Mouse (Mus musculus) heart, embryonic 13.5 days (tissue): ENCODE data around the gene BC061237. TPM values are rescaled to one million over a fixed set of nuclear protein-coding genes. Genes with fewer than 3 reads are reported as not detected.
"Not testable (repeated sequence)": the region's sequence is repeated elsewhere in the genome, so short reads cannot be mapped to it uniquely, and the experiment has no call there.

Source experiments
- ATAC-seq: fragments of 200-750 bp; cut with Nextera tagmentation; 2 replicates; pipeline ENCODE4 v1.8.0; 2017; ENCODE audit warnings: moderate TSS enrichment; ENCODE audit not compliant: insufficient number of reproducible peaks, low FRiP score, low TSS enrichment; ENCODE audit errors: extremely low read depth
- H3K27ac ChIP-seq: fragments of 300-500 bp; sonication (generic); replicated peaks from 2 replicates; pipeline ENCODE4 v1.5.1; 2015; ENCODE audit warnings: moderate library complexity, mild to moderate bottlenecking, inconsistent platforms
- H3K27me3 ChIP-seq: fragments of 300-500 bp; sonication (generic); replicated peaks from 2 replicates; pipeline ENCODE4 v1.6.1; 2015; ENCODE audit warnings: mild to moderate bottlenecking, inconsistent platforms
- H3K36me3 ChIP-seq: fragments of 300-500 bp; sonication (generic); 2 replicates; pipeline ENCODE4 v1.6.1; 2015; ENCODE audit warnings: mild to moderate bottlenecking, inconsistent platforms
- H3K4me1 ChIP-seq: fragments of 300-500 bp; sonication (generic); 2 replicates; pipeline ENCODE4 v1.6.1; 2015; ENCODE audit warnings: inconsistent platforms
- H3K4me2 ChIP-seq: fragments of 300-500 bp; sonication (generic); 2 replicates; pipeline ENCODE4 v1.6.1; 2015; ENCODE audit warnings: inconsistent platforms, mild to moderate bottlenecking, moderate library complexity
- H3K4me3 ChIP-seq: fragments of 300-500 bp; sonication (generic); 2 replicates; pipeline ENCODE4 v1.5.1; 2015; ENCODE audit warnings: moderate library complexity, mild to moderate bottlenecking, inconsistent platforms
- H3K9ac ChIP-seq: fragments of 300-500 bp; sonication (generic); 2 replicates; pipeline ENCODE4 v1.6.1; 2015; ENCODE audit warnings: inconsistent platforms, mild to moderate bottlenecking, moderate library complexity
- H3K9me3 ChIP-seq: fragments of 300-500 bp; sonication (generic); 2 replicates; pipeline ENCODE4 v1.6.1; 2016; ENCODE audit warnings: inconsistent platforms
- WGBS: fragments of 180-500 bp; shearing (Covaris S2); methylation state at CpG from one replicate; pipeline ENCODE4 v1.1.7; 2015; ENCODE audit warnings: mixed read lengths; 5-methylcytosine and 5-hydroxymethylcytosine counted together
- polyA plus RNA-seq: library from polyadenylated mRNA; unstranded; fragments of >200 nt; fragmentation: Nextera tagmentation; extraction: Ambion mirVana; gene quantifications from 2 replicates; pipeline ENCODE4 v1.2.1, GENCODE M21; 2015

Gene BC061237
- polyA plus RNA-seq = not detected in 2 replicates

GRCm38 (mm10) chr14:44492163-44492562 is at the start of gene BC061237:
Gene BC061237 (plus strand): TSS chr14:44492463.
- not testable (repeated sequence) for H3K9me3 ChIP-seq, H3K4me3 ChIP-seq, ATAC-seq, H3K4me2 ChIP-seq, H3K4me1 ChIP-seq, H3K9ac ChIP-seq, H3K36me3 ChIP-seq, H3K27me3 ChIP-seq, H3K27ac ChIP-seq
- WGBS = 83% methylated on average over 1 of the region's 1 CpGs

- not testable (repeated sequence) for H3K27me3 ChIP-seq, H3K9me3 ChIP-seq, H3K4me2 ChIP-seq, H3K4me1 ChIP-seq, ATAC-seq, H3K9ac ChIP-seq, H3K4me3 ChIP-seq, H3K36me3 ChIP-seq, H3K27ac ChIP-seq
- WGBS = 72% methylated on average over 5 of the region's 5 CpGs
These were observed 25.7 kb downstream of the BC061237 start, which contains the start of gene Gm17093 for GRCm38 (mm10) chr14:44517976-44518375. Gene Gm17093 (plus strand): TSS chr14:44518276.

DNA sequence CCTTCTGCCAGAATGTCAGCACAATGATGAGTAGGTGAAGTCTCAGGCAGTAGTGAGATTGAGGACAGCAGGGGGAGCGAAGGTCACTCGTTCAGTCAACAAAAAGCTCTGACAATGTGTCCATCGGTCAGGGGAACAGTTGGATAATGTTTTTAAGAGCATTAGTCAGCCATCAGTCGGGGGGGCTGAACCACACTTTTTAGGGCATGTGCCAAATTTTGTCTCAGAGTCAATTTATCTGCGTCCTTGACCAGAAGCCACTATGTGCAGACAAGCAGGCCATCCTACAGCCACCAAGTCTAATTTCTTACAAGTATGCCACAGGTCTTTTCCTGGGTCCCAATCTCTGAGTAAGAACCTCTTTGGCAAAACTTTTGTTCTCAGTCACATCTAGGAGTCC is 55.7 kb downstream of the BC061237 start:
- not testable (repeated sequence) for H3K36me3 ChIP-seq, H3K9ac ChIP-seq, H3K27me3 ChIP-seq, H3K9me3 ChIP-seq, ATAC-seq, H3K4me2 ChIP-seq, H3K4me3 ChIP-seq, H3K4me1 ChIP-seq, H3K27ac ChIP-seq
- 62% methylated on average over 5 of the region's 5 CpGs for WGBS

Other genes with a start within 250 kb of the BC061237 start
- gene Gm8220, start 206.9 kb upstream of the BC061237 start, polyA plus RNA-seq = not detected in 2 replicates
- gene Gm5930, start 153.9 kb upstream of the BC061237 start, polyA plus RNA-seq = not detected in 2 replicates
- not detected in 2 replicates for gene Gm8229, start 127.1 kb upstream of the BC061237 start, polyA plus RNA-seq
- gene Gm3371, start 81.8 kb upstream of the BC061237 start, polyA plus RNA-seq = not detected in 2 replicates
- not detected in 2 replicates for gene Gm8232, start 58.8 kb upstream of the BC061237 start, polyA plus RNA-seq
- not detected in 2 replicates for gene Gm17093, start 25.8 kb downstream of the BC061237 start, polyA plus RNA-seq
- not detected in 2 replicates for gene Gm8247, start 90.7 kb downstream of the BC061237 start, polyA plus RNA-seq
- gene Gm5624, start 135.5 kb downstream of the BC061237 start, polyA plus RNA-seq = not detected in 2 replicates
- not detected in 2 replicates for gene Gm8257, start 214.0 kb downstream of the BC061237 start, polyA plus RNA-seq